Mouse (Mus musculus) spleen, adult 2 months (tissue): ENCODE measurements around the gene Wdr82.

Experiments used
- CTCF ChIP-seq: fragments of 200-500 bp; IDR thresholded peaks from 2 replicates; pipeline ENCODE4 v1.5.1; 2011; ENCODE audit warnings: mild to moderate bottlenecking, inconsistent platforms; ENCODE audit not compliant: insufficient read depth, insufficient read length, insufficient replicate concordance; ENCODE audit errors: extremely low read depth
- POLR2A ChIP-seq: fragments of 200-500 bp; IDR thresholded peaks from 2 replicates; pipeline ENCODE4 v1.6.1; 2011; ENCODE audit warnings: low read depth, low read length, inconsistent platforms

- no peak for TF ChIP-seq CTCF
- no peak for TF ChIP-seq POLR2A
Measured at GRCm38 (mm10) chr9:106179454-106179853, 8.7 kb downstream of the Wdr82 start.
